Mouse (Mus musculus): ENCODE measurements at regions not wholly inside any gene's neighbourhood (a gene's known extent, or its start where the extent isn't known, plus 50 kb on each side); places are given as distances from the start of the nearest gene placed in this dataset.
A peak's percentile ranks its signal among the peaks of the same experiment; 100 is the strongest.

- no peaks in the 10 kb centered on the region for H3K9me3 ChIP-seq (replicated peaks)
- H3K27ac ChIP-seq: no peak overlapping the region
- H3K27me3 ChIP-seq: no peaks in the 10 kb centered on the region
- ATAC-seq (replicated peaks; ENCODE audit: low FRiP score): no peak
- H3K4me3 ChIP-seq (replicated peaks): no peak overlapping the region
- no peaks in the 10 kb centered on the region for H3K36me3 ChIP-seq
- H3K9ac ChIP-seq: no peak overlapping the region
- no peak overlapping the region for H3K4me2 ChIP-seq
- no peaks in the 10 kb centered on the region for H3K4me1 ChIP-seq
- 85% methylated on average over 9 of the region's 9 CpGs for WGBS
Measured at GRCm38 (mm10) chr2:82360224-82360623, 307.2 kb downstream of the Zfp804a start.

- ATAC-seq (replicated peaks; ENCODE audit: low FRiP score): no peak
- Histone ChIP-seq H3K27ac (no peak overlapping the region), H3K4me3 (replicated peaks) (no peak overlapping the region), H3K36me3 (no peaks in the 10 kb centered on the region), H3K27me3 (no peaks in the 10 kb centered on the region), H3K4me2 (no peak overlapping the region), H3K4me1 (no peaks in the 10 kb centered on the region), H3K9ac (no peak overlapping the region), H3K9me3 (replicated peaks) (no peaks in the 10 kb centered on the region)
- 97% methylated on average over 3 of the region's 3 CpGs for WGBS
Measured at GRCm38 (mm10) chr2:82373152-82373551, 320.1 kb downstream of the Zfp804a start.

GRCm38 (mm10) chr2:82378476-82378875 lies 325.5 kb downstream of the Zfp804a start:
- no peak overlapping the region for H3K4me3 ChIP-seq (replicated peaks)
- H3K27ac ChIP-seq: no peak overlapping the region
- no peaks in the 10 kb centered on the region for H3K4me1 ChIP-seq
- H3K27me3 ChIP-seq: no peaks in the 10 kb centered on the region
- ATAC-seq (replicated peaks; ENCODE audit: low FRiP score): no peak
- H3K36me3 ChIP-seq: no peaks in the 10 kb centered on the region
- H3K9ac ChIP-seq: no peak overlapping the region
- no peak overlapping the region for H3K4me2 ChIP-seq
- H3K9me3 ChIP-seq (replicated peaks): no peaks in the 10 kb centered on the region

GRCm38 (mm10) chr2:82385123-82385522 lies 332.1 kb downstream of the Zfp804a start:
- Histone ChIP-seq H3K4me2 (no peak overlapping the region), H3K9me3 (replicated peaks) (no peaks in the 10 kb centered on the region), H3K27me3 (no peaks in the 10 kb centered on the region), H3K9ac (no peak overlapping the region), H3K27ac (no peak overlapping the region), H3K4me1 (no peaks in the 10 kb centered on the region), H3K36me3 (no peaks in the 10 kb centered on the region), H3K4me3 (replicated peaks) (no peak overlapping the region)
- WGBS: 88% methylated on average over 2 of the region's 2 CpGs
- no peak for ATAC-seq (replicated peaks; ENCODE audit: low FRiP score)

GRCm38 (mm10) chr2:82387744-82388143 lies 334.7 kb downstream of the Zfp804a start:
- H3K4me3 ChIP-seq (replicated peaks): no peak overlapping the region
- no peaks in the 10 kb centered on the region for H3K9me3 ChIP-seq (replicated peaks)
- H3K36me3 ChIP-seq: no peaks in the 10 kb centered on the region
- no peak overlapping the region for H3K4me2 ChIP-seq
- no peaks in the 10 kb centered on the region for H3K27me3 ChIP-seq
- no peaks in the 10 kb centered on the region for H3K4me1 ChIP-seq
- 62% methylated on average over 1 of the region's 1 CpGs for WGBS
- ATAC-seq (replicated peaks; ENCODE audit: low FRiP score): no peak
- no peak overlapping the region for H3K9ac ChIP-seq
- H3K27ac ChIP-seq: no peak overlapping the region

- Histone ChIP-seq H3K27me3 (no peaks in the 10 kb centered on the region), H3K36me3 (no peaks in the 10 kb centered on the region), H3K4me1 (no peaks in the 10 kb centered on the region), H3K27ac (no peak overlapping the region), H3K9me3 (replicated peaks) (no peaks in the 10 kb centered on the region), H3K4me3 (replicated peaks) (no peak overlapping the region), H3K9ac (no peak overlapping the region), H3K4me2 (no peak overlapping the region)
- peak; percentile 69 for ATAC-seq (replicated peaks; ENCODE audit: low FRiP score)
- WGBS: 59% methylated on average over 4 of the region's 4 CpGs
Measured at GRCm38 (mm10) chr2:82395426-82395825, 342.4 kb downstream of the Zfp804a start.

- no peak for ATAC-seq (replicated peaks; ENCODE audit: low FRiP score)
- Histone ChIP-seq H3K27me3 (no peaks in the 10 kb centered on the region), H3K36me3 (no peaks in the 10 kb centered on the region), H3K4me1 (no peaks in the 10 kb centered on the region), H3K9me3 (replicated peaks) (no peaks in the 10 kb centered on the region), H3K27ac (no peak overlapping the region), H3K4me2 (no peak overlapping the region), H3K4me3 (replicated peaks) (no peak overlapping the region), H3K9ac (no peak overlapping the region)
Measured at GRCm38 (mm10) chr2:82445706-82446105, 392.7 kb downstream of the Zfp804a start.

GRCm38 (mm10) chr2:82455743-82456142 lies 402.7 kb downstream of the Zfp804a start:
- no peak overlapping the region for H3K4me3 ChIP-seq (replicated peaks)
- H3K9ac ChIP-seq: no peak overlapping the region
- H3K4me1 ChIP-seq: no peaks in the 10 kb centered on the region
- WGBS: 84% methylated on average over 3 of the region's 3 CpGs
- ATAC-seq (replicated peaks; ENCODE audit: low FRiP score): no peak
- no peaks in the 10 kb centered on the region for H3K36me3 ChIP-seq
- H3K9me3 ChIP-seq (replicated peaks): no peaks in the 10 kb centered on the region
- no peaks in the 10 kb centered on the region for H3K27me3 ChIP-seq
- no peak overlapping the region for H3K27ac ChIP-seq
- H3K4me2 ChIP-seq: no peak overlapping the region
